In the genomic region with DNA sequence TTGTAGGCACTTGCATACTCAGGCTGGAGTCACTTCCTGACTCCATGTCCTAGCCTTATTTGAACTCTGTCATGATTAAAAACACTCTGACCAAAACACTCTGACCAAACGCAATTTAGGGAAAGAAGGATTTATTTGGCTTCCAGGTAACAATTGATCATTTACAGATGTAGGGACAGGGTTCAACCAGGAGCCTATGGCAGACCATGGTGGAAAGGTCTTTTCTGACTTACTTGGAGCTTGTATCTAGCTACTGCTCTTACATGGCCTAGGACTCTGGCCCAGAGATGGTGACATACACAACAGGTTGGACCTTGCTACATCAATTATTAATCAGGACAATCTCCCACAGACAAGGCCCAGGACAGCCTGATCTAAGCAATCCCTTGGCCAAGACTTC, we compare ENCODE assay signal across 36 mouse cellular contexts. TPM values are rescaled to one million over a fixed set of nuclear protein-coding genes. Genes with fewer than 3 reads are reported as not detected.
"Had no signal": no experiment of that assay in that cellular context is flagged by ENCODE, and none has a peak within 500 bp of the region (broad histone marks: within the 10 kb centered on the region; RNA-seq: fewer than 3 reads in every experiment).

No protein-coding gene starts in this region.

- H3K27ac ChIP-seq: gastrocnemius, adult 2 months; heart, embryonic 10.5 days; hindbrain, embryonic 10.5 days; hindbrain, embryonic 12.5 days; hindbrain, embryonic 14.5 days; intestine, embryonic 15.5 days; layer of hippocampus, adult 2 months; left cerebral cortex, adult 2 months; limb, embryonic 10.5 days; limb, embryonic 12.5 days; liver, embryonic 13.5 days; liver, embryonic 15.5 days had no signal

- H3K4me3 ChIP-seq: gastrocnemius, adult 2 months; heart, embryonic 10.5 days; heart, embryonic 12.5 days; hindbrain, embryonic 10.5 days; hindbrain, embryonic 12.5 days; intestine, embryonic 15.5 days; layer of hippocampus, adult 2 months; left cerebral cortex, adult 2 months; limb, embryonic 10.5 days; limb, embryonic 12.5 days; liver, embryonic 13.5 days; liver, embryonic 15.5 days had no signal

- H3K9me3 ChIP-seq: hindbrain, embryonic 12.5 days; intestine, embryonic 15.5 days; limb, embryonic 10.5 days; limb, embryonic 12.5 days; liver, embryonic 15.5 days had no signal

- H3K4me2 ChIP-seq: heart, embryonic 12.5 days; hindbrain, embryonic 12.5 days; hindbrain, embryonic 14.5 days; intestine, embryonic 15.5 days; limb, embryonic 12.5 days; liver, embryonic 13.5 days; liver, embryonic 15.5 days had no signal

- H3K4me1 ChIP-seq: heart, embryonic 10.5 days; heart, embryonic 12.5 days; hindbrain, embryonic 10.5 days; hindbrain, embryonic 12.5 days; intestine, embryonic 15.5 days; limb, embryonic 10.5 days; limb, embryonic 12.5 days; liver, embryonic 13.5 days; liver, embryonic 15.5 days had no signal

- ATAC-seq: forebrain, embryonic 16.5 days; hindbrain, embryonic 16.5 days; inflammation-experienced regulatory T-cells, adult 6 months; intestine, embryonic 15.5 days; intestine, postnatal 0 days; liver, postnatal 0 days had no signal

- H3K36me3 ChIP-seq: heart, embryonic 10.5 days; heart, embryonic 12.5 days; hindbrain, embryonic 10.5 days; hindbrain, embryonic 12.5 days; intestine, embryonic 15.5 days; limb, embryonic 10.5 days; limb, embryonic 12.5 days; liver, embryonic 13.5 days; liver, embryonic 15.5 days had no signal

- H3K9ac ChIP-seq: heart, embryonic 12.5 days; hindbrain, embryonic 12.5 days; hindbrain, embryonic 14.5 days; intestine, embryonic 15.5 days; limb, embryonic 12.5 days; liver, embryonic 13.5 days; liver, embryonic 15.5 days; liver, postnatal 0 days had no signal

- H3K27me3 ChIP-seq: heart, embryonic 12.5 days; hindbrain, embryonic 12.5 days; intestine, embryonic 15.5 days; limb, embryonic 12.5 days; liver, embryonic 13.5 days; liver, embryonic 15.5 days had no signal

- DNase-seq: gastrocnemius, adult 2 months; gastrocnemius, postnatal 10 days; gastrocnemius, postnatal 25 days; heart, adult 18-20 months; heart, postnatal 10 days; heart, postnatal 4 days; kidney, postnatal 10 days; liver; liver, embryonic 13.5 days; liver, postnatal 0 days had no signal

RNA-seq across cellular contexts. Expression of a gene that starts 32.6 kb away (rescaled TPM):
- total RNA-seq: gastrocnemius, adult 2 months; gastrocnemius, postnatal 10 days; gastrocnemius, postnatal 25 days; gastrocnemius, postnatal 4 days; granulocyte monocyte progenitor cell, adult 5-6 weeks; heart, adult 18-20 months; heart, adult 8-10 months; heart, postnatal 10 days; heart, postnatal 25 days; heart, postnatal 4 days; layer of hippocampus, adult 2 months; layer of hippocampus, postnatal 10 days; layer of hippocampus, postnatal 25 days; left cerebral cortex, adult 2 months; left cerebral cortex, postnatal 36 days had no signal
- polyA plus RNA-seq: forebrain, embryonic 16.5 days; heart, embryonic 10.5 days; heart, embryonic 12.5 days; heart, embryonic 14.5 days; heart, embryonic 16.5 days; hindbrain, embryonic 10.5 days; hindbrain, embryonic 12.5 days; hindbrain, embryonic 14.5 days; hindbrain, embryonic 16.5 days; inflammation-experienced regulatory T-cells, adult 6 months; intestine, embryonic 15.5 days; intestine, postnatal 0 days; kidney, embryonic 16.5 days; limb, embryonic 10.5 days; limb, embryonic 12.5 days; limb, embryonic 14.5 days; liver, embryonic 13.5 days; liver, embryonic 15.5 days; liver, postnatal 0 days had no signal
